Mouse (Mus musculus) forebrain, postnatal 0 days (tissue): ENCODE results near the gene S100a13. TPM values are rescaled to one million over a fixed set of nuclear protein-coding genes. Genes with fewer than 3 reads are reported as not detected.

ENCODE experiments used
- ATAC-seq: fragments of 200-750 bp; cut with Nextera tagmentation; 2 replicates; pipeline ENCODE4 v1.8.0; 2017; ENCODE audit warnings: mild to moderate bottlenecking, moderate library complexity
- DNase-seq: peaks from one replicate; pipeline ENCODE4 v3.0.0-alpha.2; 2015
- H3K27ac ChIP-seq: fragments of 300-500 bp; sonication (generic); 2 replicates; pipeline ENCODE4 v1.5.1; 2014; ENCODE audit warnings: low read depth, mild to moderate bottlenecking, antibody characterized with exemption, low read length, moderate library complexity, mixed read lengths
- H3K27me3 ChIP-seq: fragments of 300-500 bp; sonication (generic); 2 replicates; pipeline ENCODE4 v1.6.1; 2014; ENCODE audit warnings: mild to moderate bottlenecking, low read length, mixed read lengths; ENCODE audit not compliant: insufficient read depth
- H3K36me3 ChIP-seq: fragments of 300-500 bp; sonication (generic); 2 replicates; pipeline ENCODE4 v1.6.1; 2014; ENCODE audit warnings: mild to moderate bottlenecking, moderate library complexity; ENCODE audit not compliant: insufficient read depth
- H3K4me1 ChIP-seq: fragments of 300-500 bp; sonication (generic); 2 replicates; pipeline ENCODE4 v1.6.1; 2014; ENCODE audit warnings: antibody characterized with exemption; ENCODE audit not compliant: insufficient read depth
- H3K4me2 ChIP-seq: fragments of 300-500 bp; sonication (generic); 2 replicates; pipeline ENCODE4 v1.6.1; 2014; ENCODE audit warnings: low read depth, mild to moderate bottlenecking, moderate library complexity
- H3K4me3 ChIP-seq: fragments of 300-500 bp; sonication (generic); 2 replicates; pipeline ENCODE4 v1.5.1; 2014; ENCODE audit warnings: low read depth, low read length, mixed read lengths
- H3K9ac ChIP-seq: fragments of 300-500 bp; sonication (generic); 2 replicates; pipeline ENCODE4 v1.6.1; 2014; ENCODE audit warnings: mild to moderate bottlenecking
- H3K9me3 ChIP-seq: fragments of 300-500 bp; sonication (generic); 2 replicates; pipeline ENCODE4 v1.6.1; 2016; ENCODE audit warnings: low read length
- CTCF ChIP-seq: sonication (generic); IDR thresholded peaks from 2 replicates; pipeline ENCODE4 v1.5.1; 2016; ENCODE audit warnings: antibody characterized with exemption, control low read depth, low read depth
- WGBS: fragments of 180-500 bp; shearing (Covaris S2); extraction: QIAGEN DNeasy Blood & Tissue Kit; methylation state at CpG from one replicate; pipeline ENCODE4 v1.1.7; 2014; 5-methylcytosine and 5-hydroxymethylcytosine counted together
- polyA plus RNA-seq: library from polyadenylated mRNA; unstranded; fragments of >200 nt; fragmentation: Nextera tagmentation; extraction: Ambion mirVana; gene quantifications from 2 replicates; pipeline ENCODE4 v1.2.1, GENCODE M21; 2015
- total RNA-seq: library from RNA; depleted of rRNA; stranded (reverse); fragments of >200 nt; gene quantifications from 2 replicates; pipeline ENCODE4 v1.2.3, GENCODE M21; 2014

S100a13 gene
- total and polyA plus RNA-seq, 2 experiments from 2014 or later = 8.4 to 16.1 TPM

DNA sequence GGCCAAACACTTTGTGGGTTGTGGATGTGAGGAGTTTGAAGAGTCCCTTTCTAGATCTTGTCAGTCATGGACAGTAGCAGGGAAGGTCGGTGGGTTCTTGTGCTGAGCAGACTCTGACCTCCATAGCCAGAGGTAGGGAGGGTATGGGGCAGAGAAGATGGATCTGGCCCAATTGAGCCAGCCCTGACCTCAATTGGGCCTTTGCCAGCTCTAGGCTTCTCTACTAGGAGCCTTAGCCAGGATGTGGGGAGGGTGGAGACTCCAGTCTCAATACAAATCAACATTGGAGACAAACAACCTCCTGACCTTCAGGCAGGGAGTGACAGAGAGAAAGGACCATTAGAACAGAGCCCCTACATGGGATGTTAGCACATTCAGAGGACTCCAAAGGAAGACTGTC lies 1.0 kb downstream of the S100a13 start:
- Histone ChIP-seq H3K4me3 (peak overlapping the region; percentile 33; the same call in 1 of the 2 replicates), H3K27me3 (peaks cover 18% of the 10 kb centered on the region; the same call in 1 of the 2 replicates), H3K4me1 (0 out of 2 replicates have a peak, but pooled peaks cover 9% of the 10 kb centered on the region), H3K9ac (no peak overlapping the region), H3K27ac (no peak overlapping the region), H3K4me2 (peak overlapping the region; percentile 67), H3K9me3 (no peaks in the 10 kb centered on the region), H3K36me3 (no peaks in the 10 kb centered on the region)
- ATAC-seq (no peak), DNase-seq (no peak)
- WGBS = 65% methylated on average over 1 of the region's 1 CpGs
- no peak for TF ChIP-seq CTCF

DNA sequence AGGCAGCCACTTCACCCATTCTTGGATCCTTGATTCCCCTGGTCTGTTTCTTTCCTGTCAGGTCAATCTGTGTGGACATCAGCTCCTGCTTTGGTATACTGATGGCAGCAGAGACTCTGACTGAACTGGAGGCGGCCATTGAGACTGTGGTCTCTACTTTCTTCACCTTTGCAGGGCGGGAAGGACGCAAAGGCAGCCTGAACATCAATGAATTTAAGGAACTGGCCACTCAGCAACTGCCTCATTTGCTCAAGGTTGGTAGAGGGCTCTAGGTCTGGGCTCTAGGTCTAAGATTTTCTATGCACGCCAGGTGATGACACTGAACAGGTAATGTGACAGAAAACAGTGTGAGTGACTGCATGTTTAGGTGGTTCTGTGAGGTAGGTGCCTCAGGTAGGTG lies 1.6 kb downstream of the S100a13 start:
- no peak overlapping the region for H3K4me3 ChIP-seq
- no peak for DNase-seq
- H3K4me2 ChIP-seq = no peak overlapping the region
- no peak overlapping the region for H3K27ac ChIP-seq
- H3K9ac ChIP-seq = no peak overlapping the region
- H3K36me3 ChIP-seq = no peaks in the 10 kb centered on the region
- ATAC-seq = no peak
- H3K9me3 ChIP-seq = no peaks in the 10 kb centered on the region
- 94% methylated on average over 4 of the region's 4 CpGs for WGBS
- 0 out of 2 replicates have a peak, but pooled peaks cover 9% of the 10 kb centered on the region for H3K4me1 ChIP-seq
- H3K27me3 ChIP-seq = peaks cover 18% of the 10 kb centered on the region; the same call in 1 of the 2 replicates
- no peak for TF ChIP-seq CTCF

DNA sequence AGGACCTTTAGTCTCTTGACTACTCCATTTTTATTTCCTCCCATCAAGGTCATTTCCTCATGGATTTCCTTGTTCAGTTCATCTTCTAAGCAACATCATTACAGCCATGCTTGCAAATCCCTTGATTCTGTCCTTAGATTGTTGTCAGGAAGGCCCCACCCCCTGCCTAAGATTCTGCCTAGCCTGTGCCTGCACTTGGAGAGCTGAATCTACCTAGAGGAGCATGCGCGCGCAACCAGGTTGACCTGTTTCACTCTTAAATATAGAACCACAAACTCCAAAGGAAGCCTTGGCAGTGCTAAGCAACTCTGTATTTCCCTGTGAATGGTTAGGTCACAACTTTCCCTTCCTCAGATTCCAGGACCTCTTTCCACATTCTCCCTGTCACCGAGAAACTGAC lies 3.5 kb downstream of the S100a13 start:
- Histone ChIP-seq H3K4me3 (no peak overlapping the region), H3K9me3 (no peaks in the 10 kb centered on the region), H3K9ac (no peak overlapping the region), H3K27ac (no peak overlapping the region), H3K36me3 (no peaks in the 10 kb centered on the region), H3K4me2 (no peak overlapping the region), H3K27me3 (peaks cover 18% of the 10 kb centered on the region; the same call in 1 of the 2 replicates), H3K4me1 (0 out of 2 replicates have a peak, but pooled peaks cover 9% of the 10 kb centered on the region)
- no peak for ATAC-seq
- 83% methylated on average over 4 of the region's 4 CpGs for WGBS
- DNase-seq = no peak
- no peak for TF ChIP-seq CTCF

DNA sequence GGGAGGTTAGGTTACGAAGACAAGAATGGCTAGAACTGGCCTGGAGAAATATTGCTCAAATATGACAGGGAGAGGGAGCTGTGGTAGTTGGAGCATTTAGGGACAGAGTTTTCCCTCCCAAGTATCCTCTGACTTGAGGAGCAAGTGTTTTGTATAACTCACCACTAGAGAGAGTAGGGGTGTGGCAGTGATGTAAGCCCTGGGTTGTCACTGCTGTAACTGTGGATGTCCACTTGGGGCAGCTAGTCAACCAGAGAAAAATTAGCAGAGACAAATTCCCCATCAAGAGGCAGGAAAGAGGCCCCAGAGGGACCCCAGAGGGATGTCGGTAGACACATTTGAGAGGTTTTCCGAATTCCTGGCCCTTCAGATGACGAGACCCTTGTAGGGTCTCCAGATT lies 11.2 kb downstream of the S100a13 start:
- H3K4me3 ChIP-seq = no peak overlapping the region
- H3K27me3 ChIP-seq = no peaks in the 10 kb centered on the region
- ATAC-seq (peak; percentile 58), DNase-seq (peak; percentile 36)
- H3K36me3 ChIP-seq = no peaks in the 10 kb centered on the region
- TF ChIP-seq CTCF = peak; percentile 69
- no peak overlapping the region for H3K27ac ChIP-seq
- H3K4me2 ChIP-seq = no peak overlapping the region
- no peaks in the 10 kb centered on the region for H3K9me3 ChIP-seq
- H3K4me1 ChIP-seq = no peaks in the 10 kb centered on the region
- H3K9ac ChIP-seq = no peak overlapping the region
- 68% methylated on average over 4 of the region's 4 CpGs for WGBS

DNA sequence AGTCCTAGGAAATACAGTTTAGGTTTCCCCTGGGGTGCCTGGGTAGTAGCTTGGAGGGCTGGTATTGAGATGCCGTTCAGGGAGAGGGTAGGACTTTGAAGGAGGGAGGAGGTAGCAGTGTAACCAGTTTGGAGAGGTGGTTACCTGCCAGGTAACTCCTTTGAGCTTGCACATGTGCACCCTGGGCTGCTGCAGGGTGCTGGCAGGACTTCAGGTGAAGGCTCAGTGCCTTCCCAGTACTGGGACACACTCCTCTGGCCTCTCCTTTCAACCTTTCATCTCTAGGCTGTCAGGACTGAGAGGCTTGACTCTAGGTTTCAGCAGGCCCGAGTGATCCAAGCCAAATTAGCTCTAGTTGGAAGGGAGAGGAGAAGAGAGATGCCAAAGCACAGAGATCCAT lies 11.8 kb downstream of the S100a13 start:
- Histone ChIP-seq H3K27ac (no peak overlapping the region), H3K9ac (no peak overlapping the region), H3K27me3 (no peaks in the 10 kb centered on the region), H3K4me2 (no peak overlapping the region), H3K4me3 (no peak overlapping the region), H3K36me3 (no peaks in the 10 kb centered on the region), H3K4me1 (no peaks in the 10 kb centered on the region), H3K9me3 (no peaks in the 10 kb centered on the region)
- 71% methylated on average over 2 of the region's 2 CpGs for WGBS
- no peak for DNase-seq
- TF ChIP-seq CTCF = no peak
- no peak for ATAC-seq

DNA sequence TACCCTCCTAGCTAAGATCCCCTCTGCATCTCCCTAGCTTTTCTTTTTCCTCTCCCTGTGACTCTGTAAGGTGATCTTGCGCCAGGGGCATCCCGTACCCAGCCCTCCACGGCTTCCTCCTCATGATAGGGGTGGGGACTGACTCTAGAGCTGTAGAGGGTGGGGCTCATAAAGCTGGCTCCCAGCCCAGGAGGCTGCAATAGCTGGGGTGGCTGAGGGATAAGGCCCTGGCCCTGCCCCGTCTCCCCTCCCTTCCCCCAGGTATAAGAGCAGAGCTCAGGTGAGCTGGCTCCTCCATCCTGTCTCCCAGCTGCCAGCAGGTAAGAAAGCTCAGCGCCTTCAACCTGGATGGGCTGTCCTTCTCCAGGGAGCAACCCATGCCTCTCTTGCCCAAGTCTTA lies 12.3 kb downstream of the S100a13 start, which contains the start of gene S100a14:
S100a14 (plus strand) TSS at position 277 of the 400 bp plus-strand sequence.
- no peak within 1 kb of the TSS for H3K4me3 ChIP-seq
- no peak within 1 kb of the TSS for H3K27ac ChIP-seq
- TF ChIP-seq CTCF = no peak
- DNase-seq (no peak), ATAC-seq (no peak)
- no peak within 1 kb of the TSS for H3K9ac ChIP-seq
- no peaks in the 10 kb centered on the region for H3K4me1 ChIP-seq
- H3K27me3 ChIP-seq = no peaks in the 10 kb centered on the region
- H3K9me3 ChIP-seq = no peaks in the 10 kb centered on the region
- H3K36me3 ChIP-seq = no peaks in the 10 kb centered on the region
- no peak within 1 kb of the TSS for H3K4me2 ChIP-seq
- 63% methylated on average over 5 of the region's 5 CpGs for WGBS

DNA sequence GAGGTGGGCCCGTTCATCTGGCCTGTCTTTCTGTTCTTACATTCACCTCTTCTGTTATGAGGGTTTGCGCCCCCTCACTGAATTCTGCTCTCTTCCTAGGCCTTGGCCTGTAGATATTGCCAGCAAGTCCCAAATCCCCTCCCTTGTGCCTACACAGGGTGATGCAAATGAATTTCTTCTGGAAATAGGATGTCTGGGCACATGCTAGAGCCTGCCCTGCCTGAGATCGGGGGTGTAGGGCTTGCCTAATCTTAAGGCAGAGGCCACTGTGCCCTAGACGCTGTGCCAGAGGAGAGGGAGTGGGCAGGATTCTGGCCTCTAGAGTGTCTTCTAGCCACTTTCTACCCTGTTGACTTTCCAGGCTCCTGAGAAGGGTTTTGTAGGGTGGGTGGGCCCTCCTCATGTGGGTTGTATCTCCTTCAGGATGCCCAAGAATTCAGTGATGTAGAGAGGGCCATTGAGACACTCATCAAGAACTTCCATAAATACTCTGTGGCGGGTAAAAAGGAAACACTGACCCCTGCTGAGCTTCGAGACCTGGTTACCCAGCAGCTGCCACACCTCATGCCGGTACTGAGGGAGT lies 13.1 kb downstream of the S100a13 start:
- TF ChIP-seq CTCF = no peak
- no peak for ATAC-seq

More for the DNA sequence above, 13.1 kb downstream of the S100a13 start:
- no peak overlapping the region for H3K4me2 ChIP-seq
- no peaks in the 10 kb centered on the region for H3K4me1 ChIP-seq
- H3K27me3 ChIP-seq = no peaks in the 10 kb centered on the region
- H3K36me3 ChIP-seq = no peaks in the 10 kb centered on the region
- DNase-seq = no peak
- H3K9me3 ChIP-seq = no peaks in the 10 kb centered on the region
- H3K9ac ChIP-seq = no peak overlapping the region
- no peak overlapping the region for H3K27ac ChIP-seq
- H3K4me3 ChIP-seq = no peak overlapping the region
- 92% methylated on average over 7 of the region's 7 CpGs for WGBS
